Mouse (Mus musculus): ENCODE data around the gene Ppp1r12c. TPM values are rescaled to one million over a fixed set of nuclear protein-coding genes. Genes with fewer than 3 reads are reported as not detected.

Gene Ppp1r12c
- total and polyA plus RNA-seq, 2 experiments from 2014 or later: 22.5 to 89.1 TPM

- no peak overlapping the region for H3K4me3 ChIP-seq (ENCODE audit: low read depth, low read length)
- peaks cover 12% of the 10 kb centered on the region; the same call in 1 of the 2 replicates for H3K36me3 ChIP-seq (replicated peaks; ENCODE audit: control insufficient read depth, insufficient read depth, low read length)
- peak overlapping the region; percentile 89 for H3K27ac ChIP-seq (ENCODE audit: low read depth)
- TF ChIP-seq EP300 (IDR thresholded peaks at IDR 0.05; ENCODE audit: low read depth) (no peak), CTCF (IDR thresholded peaks at IDR 0.05; ENCODE audit: low read depth) (0 out of 2 replicates have a peak, but pooled peaks have one; percentile 23)
- H3K9ac ChIP-seq (replicated peaks; ENCODE audit: low read depth, low read length): peak overlapping the region; percentile 32; the same call in 1 of the 2 replicates
- WGBS: 27% methylated on average over 6 of the region's 6 CpGs
- peak overlapping the region; percentile 24 for H3K4me2 ChIP-seq (ENCODE audit: low read depth, low read length)
- H3K9me3 ChIP-seq (replicated peaks; ENCODE audit: control insufficient read depth, low read length): no peaks in the 10 kb centered on the region
- H3K27me3 ChIP-seq (ENCODE audit: control insufficient read depth, insufficient read depth, low read length): no peaks in the 10 kb centered on the region
- peaks cover 75% of the 10 kb centered on the region for H3K4me1 ChIP-seq (ENCODE audit: control insufficient read depth, insufficient read depth)
- ATAC-seq (ENCODE audit: insufficient read depth, low read depth): no peak
- peak; percentile 37 for DNase-seq (ENCODE audit: low spot score)
These were observed 12.6 kb upstream of the Ppp1r12c start for GRCm38 (mm10) chr7:4513829-4514712.

- Histone ChIP-seq H3K4me3 (ENCODE audit: low read depth, low read length) (no peak overlapping the region), H3K27me3 (ENCODE audit: control insufficient read depth, insufficient read depth, low read length) (no peaks in the 10 kb centered on the region), H3K4me1 (ENCODE audit: control insufficient read depth, insufficient read depth) (peaks cover 69% of the 10 kb centered on the region), H3K36me3 (replicated peaks; ENCODE audit: control insufficient read depth, insufficient read depth, low read length) (peaks cover 5% of the 10 kb centered on the region; the same call in 1 of the 2 replicates), H3K9ac (replicated peaks; ENCODE audit: low read depth, low read length) (no peak overlapping the region), H3K27ac (ENCODE audit: low read depth) (peak overlapping the region; percentile 89), H3K9me3 (replicated peaks; ENCODE audit: control insufficient read depth, low read length) (no peaks in the 10 kb centered on the region), H3K4me2 (ENCODE audit: low read depth, low read length) (peak overlapping the region; percentile 11; the same call in 1 of the 2 replicates)
- ATAC-seq (ENCODE audit: insufficient read depth, low read depth): no peak
- TF ChIP-seq EP300 (IDR thresholded peaks at IDR 0.05; ENCODE audit: low read depth): no peak
- TF ChIP-seq CTCF (IDR thresholded peaks at IDR 0.05; ENCODE audit: low read depth): peak; percentile 93
- WGBS: 22% methylated on average over 13 of the region's 13 CpGs
- DNase-seq (ENCODE audit: low spot score): peak; percentile 71
These were observed 11.8 kb upstream of the Ppp1r12c start for GRCm38 (mm10) chr7:4513236-4513635.

- peaks cover 64% of the 10 kb centered on the region for H3K4me1 ChIP-seq (ENCODE audit: control insufficient read depth, insufficient read depth)
- WGBS: 14% methylated on average over 8 of the region's 8 CpGs
- H3K27ac ChIP-seq (ENCODE audit: low read depth): peak overlapping the region; percentile 88
- H3K27me3 ChIP-seq (ENCODE audit: control insufficient read depth, insufficient read depth, low read length): no peaks in the 10 kb centered on the region
- no peak overlapping the region for H3K4me3 ChIP-seq (ENCODE audit: low read depth, low read length)
- H3K9ac ChIP-seq (replicated peaks; ENCODE audit: low read depth, low read length): 0 out of 2 replicates have a peak overlapping the region, but pooled peaks have one; percentile 7
- TF ChIP-seq CTCF (IDR thresholded peaks at IDR 0.05; ENCODE audit: low read depth) (peak; percentile 17; the same call in 1 of the 2 replicates), EP300 (IDR thresholded peaks at IDR 0.05; ENCODE audit: low read depth) (no peak)
- no peaks in the 10 kb centered on the region for H3K9me3 ChIP-seq (replicated peaks; ENCODE audit: control insufficient read depth, low read length)
- no peaks in the 10 kb centered on the region for H3K36me3 ChIP-seq (replicated peaks; ENCODE audit: control insufficient read depth, insufficient read depth, low read length)
- no peak for ATAC-seq (ENCODE audit: insufficient read depth, low read depth)
- DNase-seq (ENCODE audit: low spot score): peak; percentile 48
- H3K4me2 ChIP-seq (ENCODE audit: low read depth, low read length): peak overlapping the region; percentile 1; the same call in 1 of the 2 replicates
These were observed 10.2 kb upstream of the Ppp1r12c start for GRCm38 (mm10) chr7:4511489-4512224.

- H3K27ac ChIP-seq (ENCODE audit: low read depth): peak overlapping the region; percentile 88
These were observed 8.6 kb upstream of the Ppp1r12c start for GRCm38 (mm10) chr7:4509863-4510608.

GRCm38 (mm10) chr7:4508739-4509116 lies 7.2 kb upstream of the Ppp1r12c start:
- H3K36me3 ChIP-seq (replicated peaks; ENCODE audit: control insufficient read depth, insufficient read depth, low read length): no peaks in the 10 kb centered on the region
- DNase-seq (ENCODE audit: low spot score) (no peak), ATAC-seq (ENCODE audit: insufficient read depth, low read depth) (no peak)
- no peak overlapping the region for H3K4me3 ChIP-seq (ENCODE audit: low read depth, low read length)
- H3K9ac ChIP-seq (replicated peaks; ENCODE audit: low read depth, low read length): no peak overlapping the region
- H3K9me3 ChIP-seq (replicated peaks; ENCODE audit: control insufficient read depth, low read length): no peaks in the 10 kb centered on the region
- H3K27ac ChIP-seq (ENCODE audit: low read depth): no peak overlapping the region
- H3K4me2 ChIP-seq (ENCODE audit: low read depth, low read length): no peak overlapping the region
- 77% methylated on average over 8 of the region's 8 CpGs for WGBS
- peaks cover 39% of the 10 kb centered on the region for H3K4me1 ChIP-seq (ENCODE audit: control insufficient read depth, insufficient read depth)
- no peak for TF ChIP-seq CTCF (IDR thresholded peaks at IDR 0.05; ENCODE audit: low read depth)
- TF ChIP-seq EP300 (IDR thresholded peaks at IDR 0.05; ENCODE audit: low read depth): no peak
- no peaks in the 10 kb centered on the region for H3K27me3 ChIP-seq (ENCODE audit: control insufficient read depth, insufficient read depth, low read length)

More at GRCm38 (mm10) chr7:4509863-4510608, 8.6 kb upstream of the Ppp1r12c start:
- Histone ChIP-seq H3K4me1 (ENCODE audit: control insufficient read depth, insufficient read depth) (peaks cover 52% of the 10 kb centered on the region), H3K9ac (replicated peaks; ENCODE audit: low read depth, low read length) (no peak overlapping the region), H3K4me3 (ENCODE audit: low read depth, low read length) (peak overlapping the region; percentile 11; the same call in 1 of the 2 replicates), H3K4me2 (ENCODE audit: low read depth, low read length) (peak overlapping the region; percentile 37), H3K9me3 (replicated peaks; ENCODE audit: control insufficient read depth, low read length) (no peaks in the 10 kb centered on the region), H3K27me3 (ENCODE audit: control insufficient read depth, insufficient read depth, low read length) (no peaks in the 10 kb centered on the region), H3K36me3 (replicated peaks; ENCODE audit: control insufficient read depth, insufficient read depth, low read length) (no peaks in the 10 kb centered on the region)
- WGBS: 8% methylated on average over 24 of the region's 24 CpGs
- peak; percentile 77; the same call in 1 of the 2 replicates for TF ChIP-seq EP300 (IDR thresholded peaks at IDR 0.05; ENCODE audit: low read depth)
- peak; percentile 91 for TF ChIP-seq CTCF (IDR thresholded peaks at IDR 0.05; ENCODE audit: low read depth)
- DNase-seq (ENCODE audit: low spot score) (peak; percentile 92), ATAC-seq (ENCODE audit: insufficient read depth, low read depth) (peak; percentile 87)
